Comparison of ENCODE assay signal across 8 mouse cellular contexts in the genomic region with DNA sequence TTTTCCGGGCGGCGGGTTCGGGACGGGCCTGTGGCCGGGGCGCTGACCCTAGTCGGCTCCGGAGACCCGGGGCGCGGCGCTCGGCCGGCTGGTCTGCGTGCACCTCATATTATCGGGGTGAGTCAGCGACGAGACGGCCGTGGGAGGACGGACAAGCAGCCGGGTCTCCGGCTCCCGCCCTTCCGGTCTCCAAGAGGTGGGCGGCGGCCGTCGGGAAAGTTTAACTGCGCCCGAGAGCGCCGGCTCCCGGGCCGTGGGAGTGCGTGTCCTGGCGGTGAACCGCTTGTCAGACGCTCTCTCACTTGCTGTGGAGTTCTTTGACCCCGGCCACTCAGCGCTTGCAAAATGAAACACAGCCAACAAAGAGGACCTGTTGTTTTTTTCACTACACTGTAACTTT. TPM values are rescaled to one million over a fixed set of nuclear protein-coding genes. Genes with fewer than 3 reads are reported as not detected.
DNase-seq lines count a peak whose midpoint lies in the region; ATAC-seq and TF ChIP-seq lines count a peak whose summit lies in the region.

No protein-coding gene starts in this region.

- peak overlapping the region; percentile 60 for H3K9ac ChIP-seq in limb, embryonic 15.5 days
- H3K9ac ChIP-seq in midbrain, embryonic 14.5 days (replicated peaks; ENCODE audit: low read length), result peak overlapping the region; percentile 70

- H3K9me3 ChIP-seq in hindbrain, embryonic 10.5 days, result no peaks in the 10 kb centered on the region
- H3K9me3 ChIP-seq in limb, embryonic 15.5 days, result no peaks in the 10 kb centered on the region
- H3K9me3 ChIP-seq in midbrain, embryonic 14.5 days (ENCODE audit: control insufficient read depth, low read length), result no peaks in the 10 kb centered on the region

- peak; percentile 87 for ATAC-seq in Patski
- peak; percentile 79 for ATAC-seq in erythroblast, adult 5-6 weeks (replicated peaks; ENCODE audit: low FRiP score, poor library complexity, severe bottlenecking)
- peak; percentile 68 for ATAC-seq in limb, embryonic 15.5 days (ENCODE audit: insufficient number of reproducible peaks, low FRiP score, low TSS enrichment, low read depth)
- no peak for ATAC-seq in midbrain, embryonic 14.5 days (ENCODE audit: low FRiP score, low TSS enrichment)

- TF ChIP-seq CTCF in Patski (IDR thresholded peaks at IDR 0.05), result no peak

- under 1% methylated on average over 42 of the region's 42 CpGs for WGBS in hindbrain, embryonic 10.5 days
- WGBS in limb, embryonic 15.5 days, result 0% methylated on average over 42 of the region's 42 CpGs
- under 1% methylated on average over 42 of the region's 42 CpGs for WGBS in midbrain, embryonic 14.5 days

- CTCF ChIA-PET in Patski (lab: Charles Lee), result no interaction called here

- H3K27ac ChIP-seq in hindbrain, embryonic 10.5 days, result peak overlapping the region; percentile 91
- peak overlapping the region; percentile 80 for H3K27ac ChIP-seq in limb, embryonic 15.5 days
- peak overlapping the region; percentile 77 for H3K27ac ChIP-seq in midbrain, embryonic 14.5 days (replicated peaks; ENCODE audit: low read depth, low read length)

- H3K4me1 ChIP-seq in hindbrain, embryonic 10.5 days (replicated peaks), result peaks cover 19% of the 10 kb centered on the region
- H3K4me1 ChIP-seq in limb, embryonic 15.5 days, result peaks cover 11% of the 10 kb centered on the region
- H3K4me1 ChIP-seq in midbrain, embryonic 14.5 days (ENCODE audit: control insufficient read depth, insufficient read depth, low read length), result peaks cover 10% of the 10 kb centered on the region

- in situ Hi-C loops in Patski (cut with MboI; ENCODE audit: low pct_unique_long_range_greater_than_20kb), result no loop called here

- POLR2A ChIA-PET in Patski (lab: Charles Lee), result no interaction called here

- peak; percentile 93 for DNase-seq in adrenal gland, adult 2 months
- DNase-seq in adrenal gland, postnatal 4 days (ENCODE audit: low spot score in 2 of 2), result no peak
- peak; percentile 38 for DNase-seq in Patski (ENCODE audit: low read depth, low spot score)
- no peak for DNase-seq in hindbrain, embryonic 10.5 days (ENCODE audit: low spot score)
- peak; percentile 72 for DNase-seq in midbrain, embryonic 14.5 days
- peak; percentile 85 for DNase-seq in yolk sac, embryonic 10.5 days (ENCODE audit: low spot score)

- H3K27me3 ChIP-seq in Patski, result no peaks in the 10 kb centered on the region
- H3K27me3 ChIP-seq in hindbrain, embryonic 10.5 days (ENCODE audit: insufficient read depth, poor library complexity, severe bottlenecking), result peaks cover 5% of the 10 kb centered on the region; the same call in 1 of the 2 replicates
- H3K27me3 ChIP-seq in limb, embryonic 15.5 days, result no peaks in the 10 kb centered on the region
- no peaks in the 10 kb centered on the region for H3K27me3 ChIP-seq in midbrain, embryonic 14.5 days (ENCODE audit: control insufficient read depth, insufficient read depth, low read length)

- H3K4me3 ChIP-seq in hindbrain, embryonic 10.5 days, result peak overlapping the region; percentile 87
- peak overlapping the region; percentile 79 for H3K4me3 ChIP-seq in limb, embryonic 15.5 days
- peak overlapping the region; percentile 84 for H3K4me3 ChIP-seq in midbrain, embryonic 14.5 days (replicated peaks; ENCODE audit: low read depth, low read length)

- H3K36me3 ChIP-seq in hindbrain, embryonic 10.5 days, result peaks cover 20% of the 10 kb centered on the region
- peaks cover 3% of the 10 kb centered on the region; the same call in 1 of the 2 replicates for H3K36me3 ChIP-seq in limb, embryonic 15.5 days
- no peaks in the 10 kb centered on the region for H3K36me3 ChIP-seq in midbrain, embryonic 14.5 days (ENCODE audit: control insufficient read depth, insufficient read depth, low read length)

- H3K4me2 ChIP-seq in limb, embryonic 15.5 days, result peak overlapping the region; percentile 65
- peak overlapping the region; percentile 76 for H3K4me2 ChIP-seq in midbrain, embryonic 14.5 days (ENCODE audit: low read length)

RNA-seq across cellular contexts. Expression of a gene that starts 0.4 kb away (rescaled TPM):
- total RNA-seq in adrenal gland, adult 2 months (2021), result 100 to 1,000 TPM in 1 of 2 experiments, 10 to 100 TPM in 1; 89.5 to 135 TPM
- 24.3 and 24.4 TPM in 2 replicates for polyA plus RNA-seq in adrenal gland, adult 2 months (2012; rRNA removed)
- 10 to 100 TPM; 19.9 to 28.3 TPM for total RNA-seq in adrenal gland, postnatal 4 days (2021)
- 43.5 TPM for polyA plus RNA-seq in Patski (2021)
- total RNA-seq in erythroblast, adult 5-6 weeks (2015; ENCODE audit: low replicate concordance), result 16.3 and 27.3 TPM in 2 replicates
- 24.2 and 35.4 TPM in 2 replicates for total RNA-seq in erythroblast, adult 5-6 weeks (2017; ENCODE audit: low replicate concordance)
- 26.4 and 29.3 TPM in 2 replicates for polyA plus RNA-seq in hindbrain, embryonic 10.5 days (2016; fragmentation: Nextera tagmentation; extraction: Ambion mirVana)
- polyA plus RNA-seq in limb, embryonic 15.5 days (2015; fragmentation: Nextera tagmentation; extraction: Ambion mirVana), result 19.9 and 22.2 TPM in 2 replicates
- polyA plus RNA-seq in midbrain, embryonic 14.5 days (2014; fragmentation: Nextera tagmentation; extraction: Ambion mirVana), result 38.7 and 41.4 TPM in 2 replicates

RNA-seq across cellular contexts. Expression of a gene that starts 25.7 kb away (rescaled TPM):
- total RNA-seq in adrenal gland, adult 2 months (2021), result 100 to 1,000 TPM; 121 to 124 TPM
- 6.9 and 7.9 TPM in 2 replicates for polyA plus RNA-seq in adrenal gland, adult 2 months (2012; rRNA removed)
- 100 to 1,000 TPM; 199 to 213 TPM for total RNA-seq in adrenal gland, postnatal 4 days (2021)
- 147 TPM for polyA plus RNA-seq in Patski (2021)
- total RNA-seq in erythroblast, adult 5-6 weeks (2015; ENCODE audit: low replicate concordance), result 151 and 155 TPM in 2 replicates
- 196 and 224 TPM in 2 replicates for total RNA-seq in erythroblast, adult 5-6 weeks (2017; ENCODE audit: low replicate concordance)
- 206 and 272 TPM in 2 replicates for polyA plus RNA-seq in hindbrain, embryonic 10.5 days (2016; fragmentation: Nextera tagmentation; extraction: Ambion mirVana)
- polyA plus RNA-seq in limb, embryonic 15.5 days (2015; fragmentation: Nextera tagmentation; extraction: Ambion mirVana), result 297 and 300 TPM in 2 replicates
- 339 and 395 TPM in 2 replicates for polyA plus RNA-seq in midbrain, embryonic 14.5 days (2014; fragmentation: Nextera tagmentation; extraction: Ambion mirVana)

RNA-seq across cellular contexts. Expression of a gene that starts 34.9 kb away (rescaled TPM):
- 100 to 1,000 TPM; 618 to 826 TPM for total RNA-seq in adrenal gland, adult 2 months (2021)
- 64.2 and 81.1 TPM in 2 replicates for polyA plus RNA-seq in adrenal gland, adult 2 months (2012; rRNA removed)
- 100 to 1,000 TPM; 424 to 448 TPM for total RNA-seq in adrenal gland, postnatal 4 days (2021)
- polyA plus RNA-seq in Patski (2021), result 326 TPM
- 62.9 and 95.7 TPM in 2 replicates for total RNA-seq in erythroblast, adult 5-6 weeks (2015; ENCODE audit: low replicate concordance)
- 41.5 and 52.0 TPM in 2 replicates for total RNA-seq in erythroblast, adult 5-6 weeks (2017; ENCODE audit: low replicate concordance)
- 452 and 562 TPM in 2 replicates for polyA plus RNA-seq in hindbrain, embryonic 10.5 days (2016; fragmentation: Nextera tagmentation; extraction: Ambion mirVana)
- 267 and 321 TPM in 2 replicates for polyA plus RNA-seq in limb, embryonic 15.5 days (2015; fragmentation: Nextera tagmentation; extraction: Ambion mirVana)
- polyA plus RNA-seq in midbrain, embryonic 14.5 days (2014; fragmentation: Nextera tagmentation; extraction: Ambion mirVana), result 255 and 258 TPM in 2 replicates

RNA-seq across cellular contexts. Expression of a gene that starts 35.0 kb away (rescaled TPM):
- total RNA-seq in adrenal gland, adult 2 months (2021), result 1,000 to 10,000 TPM; 1,172 to 1,353 TPM
- 38.9 and 40.1 TPM in 2 replicates for polyA plus RNA-seq in adrenal gland, adult 2 months (2012; rRNA removed)
- 100 to 1,000 TPM; 727 to 733 TPM for total RNA-seq in adrenal gland, postnatal 4 days (2021)
- polyA plus RNA-seq in Patski (2021), result 475 TPM
- total RNA-seq in erythroblast, adult 5-6 weeks (2015; ENCODE audit: low replicate concordance), result 55.1 and 56.2 TPM in 2 replicates
- total RNA-seq in erythroblast, adult 5-6 weeks (2017; ENCODE audit: low replicate concordance), result 56.1 and 87.5 TPM in 2 replicates
- 325 and 525 TPM in 2 replicates for polyA plus RNA-seq in hindbrain, embryonic 10.5 days (2016; fragmentation: Nextera tagmentation; extraction: Ambion mirVana)
- polyA plus RNA-seq in limb, embryonic 15.5 days (2015; fragmentation: Nextera tagmentation; extraction: Ambion mirVana), result 298 and 308 TPM in 2 replicates
- 207 and 232 TPM in 2 replicates for polyA plus RNA-seq in midbrain, embryonic 14.5 days (2014; fragmentation: Nextera tagmentation; extraction: Ambion mirVana)

Comparison
In these comparisons a context has a peak if more than half of its experiments do, and no peak if none do; other contexts are left out.
1. DNase-seq: peak in adrenal gland, adult 2 months (single experiment), Patski (single experiment), midbrain, embryonic 14.5 days (single experiment) and yolk sac, embryonic 10.5 days (single experiment); none in adrenal gland, postnatal 4 days (0 of 2) and hindbrain, embryonic 10.5 days (single experiment).
2. RNA of a gene that starts 25.7 kb away (polyA plus RNA-seq): 339 to 395 TPM in midbrain, embryonic 14.5 days, 297 to 300 TPM in limb, embryonic 15.5 days, 206 to 272 TPM in hindbrain, embryonic 10.5 days and 147 TPM in Patski (single experiment); 6.9 to 7.9 TPM in adrenal gland, adult 2 months; every median in the first group is over 10 times any median in the second.
3. Peak in every context shown above with its lines, with median percentiles within 50 percentile points of each other: H3K27ac ChIP-seq and H3K4me3 ChIP-seq.